Mouse (Mus musculus): ENCODE results near the gene Rapgef1. TPM values are rescaled to one million over a fixed set of nuclear protein-coding genes. Genes with fewer than 3 reads are reported as not detected.

The Rapgef1 gene
- polyA plus RNA-seq, 2 experiments = 20.8 to 51.1 TPM

GRCm38 (mm10) chr2:29732559-29732958 lies 113.0 kb downstream of the Rapgef1 start:
- 92% methylated on average over 10 of the region's 10 CpGs for WGBS
- DNase-seq (ENCODE audit: low spot score) = no peak
- ATAC-seq (ENCODE audit: low FRiP score, low read depth) = no peak
- TF ChIP-seq POLR2A (IDR thresholded peaks at IDR 0.05; ENCODE audit: borderline replicate concordance, extremely low read depth, insufficient read depth, insufficient read length) = no peak
- H3K4me2 ChIP-seq (replicated peaks; ENCODE audit: low read depth, low read length, severe bottlenecking) = no peak overlapping the region
- no peaks in the 10 kb centered on the region for H3K27me3 ChIP-seq (ENCODE audit: control insufficient read depth, insufficient read depth, low read length)
- peaks cover 85% of the 10 kb centered on the region for H3K36me3 ChIP-seq (ENCODE audit: control insufficient read depth, insufficient read depth, low read length)
- no peak overlapping the region for H3K4me3 ChIP-seq (replicated peaks; ENCODE audit: low read length)
- no peak overlapping the region for H3K27ac ChIP-seq (replicated peaks; ENCODE audit: low read depth, low read length)
- H3K4me1 ChIP-seq (ENCODE audit: control insufficient read depth, insufficient read depth, low read length) = no peaks in the 10 kb centered on the region
- H3K9me3 ChIP-seq (ENCODE audit: control insufficient read depth, low read length) = no peaks in the 10 kb centered on the region
- H3K9ac ChIP-seq (ENCODE audit: low read depth, low read length, severe bottlenecking) = no peak overlapping the region

GRCm38 (mm10) chr2:29733348-29733747 lies 113.8 kb downstream of the Rapgef1 start:
- Histone ChIP-seq H3K4me1 (ENCODE audit: control insufficient read depth, insufficient read depth, low read length) (no peaks in the 10 kb centered on the region), H3K9me3 (ENCODE audit: control insufficient read depth, low read length) (no peaks in the 10 kb centered on the region), H3K27ac (replicated peaks; ENCODE audit: low read depth, low read length) (no peak overlapping the region), H3K4me2 (replicated peaks; ENCODE audit: low read depth, low read length, severe bottlenecking) (no peak overlapping the region), H3K9ac (ENCODE audit: low read depth, low read length, severe bottlenecking) (no peak overlapping the region), H3K27me3 (ENCODE audit: control insufficient read depth, insufficient read depth, low read length) (no peaks in the 10 kb centered on the region), H3K4me3 (replicated peaks; ENCODE audit: low read length) (no peak overlapping the region), H3K36me3 (ENCODE audit: control insufficient read depth, insufficient read depth, low read length) (peaks cover 85% of the 10 kb centered on the region)
- no peak for DNase-seq (ENCODE audit: low spot score)
- 100% methylated on average over 4 of the region's 5 CpGs for WGBS
- no peak for TF ChIP-seq POLR2A (IDR thresholded peaks at IDR 0.05; ENCODE audit: borderline replicate concordance, extremely low read depth, insufficient read depth, insufficient read length)
- no peak for ATAC-seq (ENCODE audit: low FRiP score, low read depth)

- Histone ChIP-seq H3K9me3 (ENCODE audit: control insufficient read depth, low read length) (no peaks in the 10 kb centered on the region), H3K9ac (ENCODE audit: low read depth, low read length, severe bottlenecking) (no peak overlapping the region), H3K27ac (replicated peaks; ENCODE audit: low read depth, low read length) (no peak overlapping the region), H3K4me2 (replicated peaks; ENCODE audit: low read depth, low read length, severe bottlenecking) (no peak overlapping the region), H3K27me3 (ENCODE audit: control insufficient read depth, insufficient read depth, low read length) (no peaks in the 10 kb centered on the region), H3K4me1 (ENCODE audit: control insufficient read depth, insufficient read depth, low read length) (no peaks in the 10 kb centered on the region), H3K4me3 (replicated peaks; ENCODE audit: low read length) (no peak overlapping the region), H3K36me3 (ENCODE audit: control insufficient read depth, insufficient read depth, low read length) (peaks cover 89% of the 10 kb centered on the region)
- ATAC-seq (ENCODE audit: low FRiP score, low read depth) (no peak), DNase-seq (ENCODE audit: low spot score) (no peak)
- WGBS = 90% methylated on average over 12 of the region's 12 CpGs
- no peak for TF ChIP-seq POLR2A (IDR thresholded peaks at IDR 0.05; ENCODE audit: borderline replicate concordance, extremely low read depth, insufficient read depth, insufficient read length)
Observed at GRCm38 (mm10) chr2:29735708-29736107, 116.2 kb downstream of the Rapgef1 start.

- WGBS = 85% methylated on average over 12 of the region's 12 CpGs
- Histone ChIP-seq H3K9me3 (ENCODE audit: control insufficient read depth, low read length) (no peaks in the 10 kb centered on the region), H3K9ac (ENCODE audit: low read depth, low read length, severe bottlenecking) (no peak overlapping the region), H3K4me2 (replicated peaks; ENCODE audit: low read depth, low read length, severe bottlenecking) (no peak overlapping the region), H3K27me3 (ENCODE audit: control insufficient read depth, insufficient read depth, low read length) (no peaks in the 10 kb centered on the region), H3K4me3 (replicated peaks; ENCODE audit: low read length) (no peak overlapping the region), H3K4me1 (ENCODE audit: control insufficient read depth, insufficient read depth, low read length) (no peaks in the 10 kb centered on the region), H3K36me3 (ENCODE audit: control insufficient read depth, insufficient read depth, low read length) (peaks cover 77% of the 10 kb centered on the region), H3K27ac (replicated peaks; ENCODE audit: low read depth, low read length) (no peak overlapping the region)
- ATAC-seq (ENCODE audit: low FRiP score, low read depth) = no peak
- TF ChIP-seq POLR2A (IDR thresholded peaks at IDR 0.05; ENCODE audit: borderline replicate concordance, extremely low read depth, insufficient read depth, insufficient read length) = no peak
- no peak for DNase-seq (ENCODE audit: low spot score)
Observed at GRCm38 (mm10) chr2:29737209-29737925, 117.8 kb downstream of the Rapgef1 start.

- no peak overlapping the region for H3K27ac ChIP-seq (replicated peaks; ENCODE audit: low read depth, low read length)
- no peak for ATAC-seq (ENCODE audit: low FRiP score, low read depth)
- WGBS = 53% methylated on average over 4 of the region's 4 CpGs
Observed at GRCm38 (mm10) chr2:29738799-29739198, 119.3 kb downstream of the Rapgef1 start.

More at GRCm38 (mm10) chr2:29738799-29739198, 119.3 kb downstream of the Rapgef1 start:
- no peak overlapping the region for H3K9ac ChIP-seq (ENCODE audit: low read depth, low read length, severe bottlenecking)
- no peaks in the 10 kb centered on the region for H3K4me1 ChIP-seq (ENCODE audit: control insufficient read depth, insufficient read depth, low read length)
- no peaks in the 10 kb centered on the region for H3K27me3 ChIP-seq (ENCODE audit: control insufficient read depth, insufficient read depth, low read length)
- DNase-seq (ENCODE audit: low spot score) = no peak
- H3K9me3 ChIP-seq (ENCODE audit: control insufficient read depth, low read length) = no peaks in the 10 kb centered on the region
- TF ChIP-seq POLR2A (IDR thresholded peaks at IDR 0.05; ENCODE audit: borderline replicate concordance, extremely low read depth, insufficient read depth, insufficient read length) = no peak
- H3K4me3 ChIP-seq (replicated peaks; ENCODE audit: low read length) = no peak overlapping the region
- H3K4me2 ChIP-seq (replicated peaks; ENCODE audit: low read depth, low read length, severe bottlenecking) = no peak overlapping the region
- peaks cover 62% of the 10 kb centered on the region for H3K36me3 ChIP-seq (ENCODE audit: control insufficient read depth, insufficient read depth, low read length)
